Mouse (Mus musculus) urinary bladder, postnatal 25 days (tissue): ENCODE results near the gene Hist1h4h.
"Not testable (repeated sequence)": the region's sequence is repeated elsewhere in the genome, so short reads cannot be mapped to it uniquely, and the experiment has no call there.

Source experiments
- DNase-seq: peaks from one replicate; pipeline ENCODE4 v3.0.0; 2022; ENCODE audit warnings: low spot score

The Hist1h4h gene

GRCm38 (mm10) chr13:23555839-23556416 lies 25.1 kb downstream of the Hist1h4h start:
- DNase-seq = peak; percentile 43

- no peak for DNase-seq
Observed at GRCm38 (mm10) chr13:23556906-23557305, 26.1 kb downstream of the Hist1h4h start.

- DNase-seq = not testable (repeated sequence)
Observed at GRCm38 (mm10) chr13:23560699-23561098, 29.8 kb downstream of the Hist1h4h start.

GRCm38 (mm10) chr13:23561531-23561882 lies 30.7 kb downstream of the Hist1h4h start:
- not testable (repeated sequence) for DNase-seq

- DNase-seq = peak; percentile 83
Observed at GRCm38 (mm10) chr13:23561883-23562659, 31.2 kb downstream of the Hist1h4h start, which contains the start of gene Hist1h3e. Gene Hist1h3e (minus strand): TSS chr13:23562369.

- DNase-seq = no peak
Observed at GRCm38 (mm10) chr13:23562699-23563462, 32.0 kb downstream of the Hist1h4h start.

GRCm38 (mm10) chr13:23564482-23564881 lies 33.6 kb downstream of the Hist1h4h start:
- DNase-seq = no peak

GRCm38 (mm10) chr13:23570261-23571021 lies 39.6 kb downstream of the Hist1h4h start:
- DNase-seq = not testable (repeated sequence)

- no peak for DNase-seq
Observed at GRCm38 (mm10) chr13:23571022-23571503, 40.2 kb downstream of the Hist1h4h start, which contains the start of the genes Hist1h2ae and Hist1h2bg. Gene Hist1h2ae (minus strand): TSS chr13:23571220. Gene Hist1h2bg (plus strand): TSS chr13:23571396.

- DNase-seq = not testable (repeated sequence)
Observed at GRCm38 (mm10) chr13:23571504-23572217, 40.8 kb downstream of the Hist1h4h start.

- DNase-seq = no peak
Observed at GRCm38 (mm10) chr13:23572218-23573033, 41.6 kb downstream of the Hist1h4h start.

- not testable (repeated sequence) for DNase-seq
Observed at GRCm38 (mm10) chr13:23573034-23573897, 42.4 kb downstream of the Hist1h4h start.

- peak; percentile 66 for DNase-seq
Observed at GRCm38 (mm10) chr13:23573898-23574524, 43.2 kb downstream of the Hist1h4h start, which contains the start of the genes Hist1h2bf and Hist1h2ad. Gene Hist1h2bf (minus strand): TSS chr13:23574196. Gene Hist1h2ad (plus strand): TSS chr13:23574381.

GRCm38 (mm10) chr13:23574546-23575170 lies 43.8 kb downstream of the Hist1h4h start:
- DNase-seq = not testable (repeated sequence)

GRCm38 (mm10) chr13:23575271-23575851 lies 44.5 kb downstream of the Hist1h4h start, which contains the start of gene Hist1h3d:
Gene Hist1h3d (plus strand): TSS chr13:23575763.
- DNase-seq = no peak

GRCm38 (mm10) chr13:23575864-23576313 lies 45.0 kb downstream of the Hist1h4h start:
- not testable (repeated sequence) for DNase-seq

- DNase-seq = no peak
Observed at GRCm38 (mm10) chr13:23576351-23576881, 45.6 kb downstream of the Hist1h4h start.
